Mouse (Mus musculus) MEL (cell line): Measurements from ENCODE around the gene Telo2. TPM values are rescaled to one million over a fixed set of nuclear protein-coding genes. Genes with fewer than 3 reads are reported as not detected.
A peak's percentile ranks its signal among the peaks of the same experiment; 100 is the strongest.

Experiments used
- DNase-seq: peaks from one replicate; pipeline ENCODE4 v3.0.0; 2011; ENCODE audit warnings: low read depth, low spot score
- H3K27ac ChIP-seq: 2 replicates; pipeline ENCODE4 v1.5.1; 2012; ENCODE audit warnings: low read depth, mild to moderate bottlenecking, control low read depth, low read length, moderate library complexity; ENCODE audit not compliant: control insufficient read depth
- H3K27me3 ChIP-seq, 2 experiments: fragments of 150-350 bp in 1 of 2; sonication (generic) in 1 of 2; 2 replicates each; pipeline ENCODE4 v1.6.1; 2012; ENCODE audit warnings: low read length in 2 of 2, mild to moderate bottlenecking in 2 of 2, improper control_type of control experiment in 1 of 2, moderate library complexity in 1 of 2; ENCODE audit not compliant: insufficient read depth in 2 of 2, control insufficient read depth in 1 of 2
- H3K36me3 ChIP-seq, 2 experiments: 2 replicates each; pipeline ENCODE4 v1.6.1; 2012 to 2014; ENCODE audit warnings: low read length in 2 of 2, improper control_type of control experiment in 1 of 2, inconsistent platforms in 1 of 2, mild to moderate bottlenecking in 1 of 2; ENCODE audit not compliant: insufficient read depth in 2 of 2, control insufficient read depth in 1 of 2
- H3K4me1 ChIP-seq, 2 experiments: fragments of 150-350 bp in 1 of 2; sonication (generic) in 1 of 2; 2 replicates each; pipeline ENCODE4 v1.6.1; 2012; ENCODE audit warnings: low read length in 2 of 2, improper control_type of control experiment in 1 of 2, mild to moderate bottlenecking in 1 of 2; ENCODE audit not compliant: insufficient read depth in 2 of 2, control insufficient read depth in 1 of 2
- H3K4me3 ChIP-seq, 2 experiments: fragments of 150-350 bp in 1 of 2; sonication (generic) in 1 of 2; 2 replicates each; pipeline ENCODE4 v1.5.1; 2012; ENCODE audit warnings: low read depth in 2 of 2, low read length in 2 of 2, mild to moderate bottlenecking in 2 of 2, moderate library complexity in 2 of 2, control low read depth in 1 of 2, improper control_type of control experiment in 1 of 2; ENCODE audit not compliant: control insufficient read depth in 1 of 2, insufficient read depth in 1 of 2
- H3K79me2 ChIP-seq: 2 replicates; pipeline ENCODE4 v1.6.1; 2012; ENCODE audit warnings: mild to moderate bottlenecking, low read length, moderate library complexity; ENCODE audit not compliant: control insufficient read depth, poor library complexity, insufficient read depth
- H3K9ac ChIP-seq: 2 replicates; pipeline ENCODE4 v1.6.1; 2012; ENCODE audit warnings: low read depth, mild to moderate bottlenecking, control low read depth, low read length, moderate library complexity; ENCODE audit not compliant: control insufficient read depth, poor library complexity, severe bottlenecking
- H3K9me3 ChIP-seq: fragments of 150-350 bp; sonication (generic); replicated peaks from 2 replicates; pipeline ENCODE4 v1.6.1; 2012; ENCODE audit warnings: mild to moderate bottlenecking, low read length, improper control_type of control experiment, moderate library complexity; ENCODE audit not compliant: insufficient read depth
- BHLHE40 ChIP-seq: IDR thresholded peaks from 2 replicates; pipeline ENCODE4 v1.6.1; 2012; ENCODE audit warnings: low read depth, mild to moderate bottlenecking, inconsistent platforms, low read length, improper control_type of control experiment, borderline replicate concordance
- CHD1 ChIP-seq: IDR thresholded peaks from 2 replicates; pipeline ENCODE4 v1.6.1; 2012; ENCODE audit warnings: low read depth, mild to moderate bottlenecking, inconsistent platforms, low read length, improper control_type of control experiment
- CHD2 ChIP-seq: IDR thresholded peaks from 2 replicates; pipeline ENCODE4 v1.6.1; 2011; ENCODE audit warnings: low read length, improper control_type of control experiment
- CTCF ChIP-seq, 3 experiments: IDR thresholded peaks in 2 of 3; conservative IDR thresholded peaks in 1 of 3; 2 replicates each; pipeline ENCODE4 v1.5.1; 2011 to 2012; ENCODE audit warnings: low read length in 3 of 3, low read depth in 2 of 3, mild to moderate bottlenecking in 2 of 3, improper control_type of control experiment in 1 of 3, inconsistent platforms in 1 of 3, mixed read lengths in 1 of 3, moderate library complexity in 1 of 3; ENCODE audit not compliant: control insufficient read depth in 1 of 3, insufficient read depth in 1 of 3, poor library complexity in 1 of 3, severe bottlenecking in 1 of 3
- ELF1 ChIP-seq: IDR thresholded peaks from 2 replicates; pipeline ENCODE4 v1.6.1; 2014; ENCODE audit warnings: low read depth, mild to moderate bottlenecking, inconsistent platforms, low read length, improper control_type of control experiment, moderate library complexity
- EP300 ChIP-seq, 2 experiments: IDR thresholded peaks; 2 replicates each; pipeline ENCODE4 v1.6.1; 2011; ENCODE audit warnings: improper control_type of control experiment in 2 of 2, low read length in 2 of 2, low read depth in 1 of 2, mild to moderate bottlenecking in 1 of 2
- ETS1 ChIP-seq: IDR thresholded peaks from 2 replicates; pipeline ENCODE4 v1.6.1; 2012; ENCODE audit warnings: low read depth, mild to moderate bottlenecking, inconsistent platforms, low read length, improper control_type of control experiment, moderate library complexity
- GABPA ChIP-seq: IDR thresholded peaks from 2 replicates; pipeline ENCODE4 v1.6.1; 2012; ENCODE audit warnings: low read depth, mild to moderate bottlenecking, inconsistent platforms, low read length, improper control_type of control experiment, moderate library complexity
- GATA1 ChIP-seq: IDR thresholded peaks from 2 replicates; pipeline ENCODE4 v1.6.1; 2011; ENCODE audit warnings: low read depth, low read length, improper control_type of control experiment
- HCFC1 ChIP-seq: IDR thresholded peaks from 2 replicates; pipeline ENCODE4 v1.6.1; 2012; ENCODE audit warnings: low read depth, mild to moderate bottlenecking, inconsistent platforms, low read length, improper control_type of control experiment, moderate library complexity
- JUND ChIP-seq: IDR thresholded peaks from 2 replicates; pipeline ENCODE4 v1.6.1; 2011; ENCODE audit warnings: low read depth, mild to moderate bottlenecking, improper control_type of control experiment, low read length
- MAFK ChIP-seq: IDR thresholded peaks from 2 replicates; pipeline ENCODE4 v1.6.1; 2011; ENCODE audit warnings: low read depth, mild to moderate bottlenecking, low read length, improper control_type of control experiment, borderline replicate concordance
- MAX ChIP-seq: IDR thresholded peaks from 2 replicates; pipeline ENCODE4 v1.6.1; 2011; ENCODE audit warnings: low read length, improper control_type of control experiment
- MAZ ChIP-seq: IDR thresholded peaks from 2 replicates; pipeline ENCODE4 v1.6.1; 2012; ENCODE audit warnings: low read depth, mild to moderate bottlenecking, inconsistent platforms, low read length, improper control_type of control experiment
- MEF2A ChIP-seq: IDR thresholded peaks from 2 replicates; pipeline ENCODE4 v1.6.1; 2014; ENCODE audit warnings: low read depth, mild to moderate bottlenecking, inconsistent platforms, low read length, improper control_type of control experiment; ENCODE audit not compliant: poor library complexity, insufficient replicate concordance, severe bottlenecking; ENCODE audit errors: extremely low read depth
- MXI1 ChIP-seq: IDR thresholded peaks from 2 replicates; pipeline ENCODE4 v1.6.1; 2011; ENCODE audit warnings: mild to moderate bottlenecking, low read depth, low read length, improper control_type of control experiment
- MYB ChIP-seq: IDR thresholded peaks from 2 replicates; pipeline ENCODE4 v1.6.1; 2011; ENCODE audit warnings: mild to moderate bottlenecking, low read depth, low read length, improper control_type of control experiment
- MYC ChIP-seq: IDR thresholded peaks from 2 replicates; pipeline ENCODE4 v1.6.1; 2011; ENCODE audit warnings: low read depth, mild to moderate bottlenecking, low read length, improper control_type of control experiment, moderate library complexity
- NELFE ChIP-seq: IDR thresholded peaks from 2 replicates; pipeline ENCODE4 v1.6.1; 2011; ENCODE audit warnings: low read depth, low read length, improper control_type of control experiment
- NRF1 ChIP-seq: IDR thresholded peaks from 2 replicates; pipeline ENCODE4 v1.6.1; 2014; ENCODE audit warnings: low read depth, mild to moderate bottlenecking, inconsistent platforms, low read length, improper control_type of control experiment, moderate library complexity; ENCODE audit not compliant: poor library complexity, insufficient read depth, severe bottlenecking
- POLR2A ChIP-seq, 2 experiments: IDR thresholded peaks; 2 replicates each; pipeline ENCODE4 v1.6.1; 2011 to 2012; ENCODE audit warnings: low read length in 2 of 2, mild to moderate bottlenecking in 2 of 2, control low read depth in 1 of 2, improper control_type of control experiment in 1 of 2, low read depth in 1 of 2, moderate library complexity in 1 of 2; ENCODE audit not compliant: control insufficient read depth in 1 of 2, insufficient read depth in 1 of 2, poor library complexity in 1 of 2
- POLR2AphosphoS2 ChIP-seq: IDR thresholded peaks from 2 replicates; pipeline ENCODE4 v1.6.1; 2011; ENCODE audit warnings: low read length, improper control_type of control experiment
- RAD21 ChIP-seq: IDR thresholded peaks from 2 replicates; pipeline ENCODE4 v1.6.1; 2011; ENCODE audit warnings: mild to moderate bottlenecking, low read depth, low read length, improper control_type of control experiment
- RCOR1 ChIP-seq: IDR thresholded peaks from 2 replicates; pipeline ENCODE4 v1.6.1; 2012; ENCODE audit warnings: low read depth, mild to moderate bottlenecking, inconsistent platforms, low read length, improper control_type of control experiment
- SMC3 ChIP-seq: IDR thresholded peaks from 2 replicates; pipeline ENCODE4 v1.6.1; 2011; ENCODE audit warnings: low read depth, low read length, improper control_type of control experiment
- TAL1 ChIP-seq: IDR thresholded peaks from 2 replicates; pipeline ENCODE4 v1.6.1; 2012; ENCODE audit warnings: mild to moderate bottlenecking, inconsistent platforms, low read length, moderate library complexity, mixed read lengths
- TBP ChIP-seq: IDR thresholded peaks from 2 replicates; pipeline ENCODE4 v1.8.0; 2011; ENCODE audit warnings: low read depth, low read length, improper control_type of control experiment
- TCF12 ChIP-seq: IDR thresholded peaks from 2 replicates; pipeline ENCODE4 v1.6.1; 2014; ENCODE audit warnings: low read depth, mild to moderate bottlenecking, inconsistent platforms, low read length, improper control_type of control experiment, moderate library complexity
- USF2 ChIP-seq, 2 experiments: IDR thresholded peaks; 2 replicates each; pipeline ENCODE4 v1.6.1; 2011 to 2012; ENCODE audit warnings: improper control_type of control experiment in 2 of 2, low read length in 2 of 2, borderline replicate concordance in 1 of 2, inconsistent platforms in 1 of 2, low read depth in 1 of 2, mild to moderate bottlenecking in 1 of 2; ENCODE audit not compliant: insufficient read depth in 1 of 2
- ZC3H11A ChIP-seq: IDR thresholded peaks from 2 replicates; pipeline ENCODE4 v1.6.1; 2012; ENCODE audit warnings: low read depth, mild to moderate bottlenecking, inconsistent platforms, low read length, improper control_type of control experiment
- ZMIZ1 ChIP-seq: IDR thresholded peaks from 2 replicates; pipeline ENCODE4 v1.6.1; 2012; ENCODE audit warnings: low read depth, mild to moderate bottlenecking, inconsistent platforms, low read length, improper control_type of control experiment, moderate library complexity
- ZNF384 ChIP-seq: IDR thresholded peaks from 2 replicates; pipeline ENCODE4 v1.6.1; 2012; ENCODE audit warnings: low read depth, mild to moderate bottlenecking, inconsistent platforms, low read length, improper control_type of control experiment
- polyA plus RNA-seq, 2 experiments: library from polyadenylated mRNA; stranded (reverse) in 1 of 2; unstranded in 1 of 2; fragments of >175 nt in 1 of 2; fragments of >200 nt in 1 of 2; gene quantifications; 2 replicates each; pipeline versions ENCODE4 v1.2.1 to v1.2.4; 2012; ENCODE audit warnings: low replicate concordance in 2 of 2, low read depth in 1 of 2; ENCODE audit not compliant: insufficient read length in 2 of 2, insufficient read depth in 1 of 2, missing spikeins in 1 of 2
- total RNA-seq: library from RNA; depleted of rRNA; stranded (reverse); fragments of 300-350 nt; gene quantifications from 2 replicates; pipeline ENCODE4 v1.2.3, GENCODE M21; 2012

Telo2 gene
- total and polyA plus RNA-seq, 3 experiments: 20.0 to 20.9 TPM; not detected in 1

- DNase-seq: no peak
- TF ChIP-seq ELF1: no peak
- Histone ChIP-seq H3K27me3 (no peaks in the 10 kb centered on the region), H3K4me1 (peaks cover 0 to 13% of the 10 kb centered on the region in 2 experiments; a peak in 2 of 4 replicates), H3K36me3 (peaks cover 0 to 9% of the 10 kb centered on the region in 2 experiments; a peak in 2 of 4 replicates), H3K9me3 (no peaks in the 10 kb centered on the region), H3K9ac (no peak overlapping the region), H3K79me2 (peaks cover 24% of the 10 kb centered on the region), H3K4me3 (no peak overlapping the region), H3K27ac (no peak overlapping the region)
These were observed 19.9 kb upstream of the Telo2 start for GRCm38 (mm10) chr17:25135622-25136021.

- peak within 1 kb of the TSS; percentile 22; the same call in 1 of the 2 replicates for H3K27ac ChIP-seq
- peaks cover 0 to 13% of the 10 kb centered on the region in 2 experiments; a peak in 2 of 4 replicates for H3K4me1 ChIP-seq
- H3K9me3 ChIP-seq: no peaks in the 10 kb centered on the region
- peak within 1 kb of the TSS; percentile 91 for H3K9ac ChIP-seq
- peaks cover 20% of the 10 kb centered on the region for H3K79me2 ChIP-seq
- peak within 1 kb of the TSS; percentile 69 to 96 for H3K4me3 ChIP-seq
- H3K27me3 ChIP-seq: no peaks in the 10 kb centered on the region
- H3K36me3 ChIP-seq: peaks cover 0 to 9% of the 10 kb centered on the region in 2 experiments; a peak in 2 of 4 replicates
- peak; percentile 91 for DNase-seq
- TF ChIP-seq ZNF384: no peak
- no peak for TF ChIP-seq SMC3
- peak; percentile 49; the same call in 1 of the 2 replicates for TF ChIP-seq POLR2AphosphoS2
- 0 out of 2 replicates have a peak, but pooled peaks have one; percentile 35 for TF ChIP-seq NRF1
- no peak for TF ChIP-seq GATA1
- TF ChIP-seq RAD21: no peak
- TF ChIP-seq CHD2: no peak
- no peak for TF ChIP-seq ZMIZ1
- no peak for TF ChIP-seq GABPA
- TF ChIP-seq ZC3H11A: no peak
- peak; percentile 89 for TF ChIP-seq MXI1
- no peak for TF ChIP-seq RCOR1
- no peak for TF ChIP-seq MEF2A
- TF ChIP-seq HCFC1: peak; percentile 99
- peak; percentile 97 for TF ChIP-seq MAX
- peak; percentile 57 for TF ChIP-seq ELF1
- TF ChIP-seq CHD1: no peak
- TF ChIP-seq JUND: no peak
- peak; percentile 91 for TF ChIP-seq BHLHE40
- peak; percentile 88 for TF ChIP-seq NELFE
- TF ChIP-seq USF2 (IDR thresholded peaks at IDR 0.05; ENCODE audit: borderline replicate concordance in 1 of 2, insufficient read depth in 1 of 2, low read depth in 1 of 2, low read length in 2 of 2): peak; percentile 97 to 100
- TF ChIP-seq POLR2A (IDR thresholded peaks at IDR 0.05; ENCODE audit: control insufficient read depth in 1 of 2, insufficient read depth in 1 of 2, low read depth in 1 of 2, low read length in 2 of 2, poor library complexity in 1 of 2): peak; percentile 84 to 88
- TF ChIP-seq TCF12: peak; percentile 49; the same call in 1 of the 2 replicates
- no peak for TF ChIP-seq MYC
- TF ChIP-seq CTCF (IDR thresholded peaks at IDR 0.05 in 2 of 3, conservative IDR thresholded peaks at IDR 0.05 in 1 of 3; ENCODE audit: control insufficient read depth in 1 of 3, insufficient read depth in 1 of 3, low read depth in 2 of 3, low read length in 3 of 3, poor library complexity in 1 of 3, severe bottlenecking in 1 of 3): no peak
- TF ChIP-seq ETS1: peak; percentile 52; the same call in 1 of the 2 replicates
- TF ChIP-seq MAFK: no peak
- peak; percentile 40; the same call in 1 of the 2 replicates for TF ChIP-seq TBP
- TF ChIP-seq TAL1: no peak
- TF ChIP-seq MYB: no peak
- no peak for TF ChIP-seq EP300 (IDR thresholded peaks at IDR 0.05; ENCODE audit: low read depth in 1 of 2, low read length in 2 of 2)
- no peak for TF ChIP-seq MAZ
These were observed 17.5 kb upstream of the Telo2 start, which contains the start of gene Clcn7 for GRCm38 (mm10) chr17:25133275-25133698. Gene Clcn7, plus strand, starts transcription at chr17:25133391.
